Mouse (Mus musculus) MEL (cell line): ENCODE data around the gene Maml2. TPM values are rescaled to one million over a fixed set of nuclear protein-coding genes. Genes with fewer than 3 reads are reported as not detected.

Experiments used
- DNase-seq: peaks from one replicate; pipeline ENCODE4 v3.0.0; 2011; ENCODE audit warnings: low read depth, low spot score
- H3K27ac ChIP-seq: 2 replicates; pipeline ENCODE4 v1.5.1; 2012; ENCODE audit warnings: low read depth, mild to moderate bottlenecking, control low read depth, low read length, moderate library complexity; ENCODE audit not compliant: control insufficient read depth
- H3K27me3 ChIP-seq, 2 experiments: fragments of 150-350 bp in 1 of 2; sonication (generic) in 1 of 2; 2 replicates each; pipeline ENCODE4 v1.6.1; 2012; ENCODE audit warnings: low read length in 2 of 2, mild to moderate bottlenecking in 2 of 2, improper control_type of control experiment in 1 of 2, moderate library complexity in 1 of 2; ENCODE audit not compliant: insufficient read depth in 2 of 2, control insufficient read depth in 1 of 2
- H3K36me3 ChIP-seq, 2 experiments: 2 replicates each; pipeline ENCODE4 v1.6.1; 2012 to 2014; ENCODE audit warnings: low read length in 2 of 2, improper control_type of control experiment in 1 of 2, inconsistent platforms in 1 of 2, mild to moderate bottlenecking in 1 of 2; ENCODE audit not compliant: insufficient read depth in 2 of 2, control insufficient read depth in 1 of 2
- H3K4me1 ChIP-seq, 2 experiments: fragments of 150-350 bp in 1 of 2; sonication (generic) in 1 of 2; 2 replicates each; pipeline ENCODE4 v1.6.1; 2012; ENCODE audit warnings: low read length in 2 of 2, improper control_type of control experiment in 1 of 2, mild to moderate bottlenecking in 1 of 2; ENCODE audit not compliant: insufficient read depth in 2 of 2, control insufficient read depth in 1 of 2
- H3K4me3 ChIP-seq, 2 experiments: fragments of 150-350 bp in 1 of 2; sonication (generic) in 1 of 2; 2 replicates each; pipeline ENCODE4 v1.5.1; 2012; ENCODE audit warnings: low read depth in 2 of 2, low read length in 2 of 2, mild to moderate bottlenecking in 2 of 2, moderate library complexity in 2 of 2, control low read depth in 1 of 2, improper control_type of control experiment in 1 of 2; ENCODE audit not compliant: control insufficient read depth in 1 of 2, insufficient read depth in 1 of 2
- H3K79me2 ChIP-seq: 2 replicates; pipeline ENCODE4 v1.6.1; 2012; ENCODE audit warnings: mild to moderate bottlenecking, low read length, moderate library complexity; ENCODE audit not compliant: control insufficient read depth, poor library complexity, insufficient read depth
- H3K9ac ChIP-seq: 2 replicates; pipeline ENCODE4 v1.6.1; 2012; ENCODE audit warnings: low read depth, mild to moderate bottlenecking, control low read depth, low read length, moderate library complexity; ENCODE audit not compliant: control insufficient read depth, poor library complexity, severe bottlenecking
- H3K9me3 ChIP-seq: fragments of 150-350 bp; sonication (generic); replicated peaks from 2 replicates; pipeline ENCODE4 v1.6.1; 2012; ENCODE audit warnings: mild to moderate bottlenecking, low read length, improper control_type of control experiment, moderate library complexity; ENCODE audit not compliant: insufficient read depth
- E2F4 ChIP-seq: IDR thresholded peaks from 2 replicates; pipeline ENCODE4 v1.6.1; 2011; ENCODE audit warnings: low read depth, low read length, improper control_type of control experiment, borderline replicate concordance
- EP300 ChIP-seq, 2 experiments: IDR thresholded peaks; 2 replicates each; pipeline ENCODE4 v1.6.1; 2011; ENCODE audit warnings: improper control_type of control experiment in 2 of 2, low read length in 2 of 2, low read depth in 1 of 2, mild to moderate bottlenecking in 1 of 2
- GATA1 ChIP-seq: IDR thresholded peaks from 2 replicates; pipeline ENCODE4 v1.6.1; 2011; ENCODE audit warnings: low read depth, low read length, improper control_type of control experiment
- HCFC1 ChIP-seq: IDR thresholded peaks from 2 replicates; pipeline ENCODE4 v1.6.1; 2012; ENCODE audit warnings: low read depth, mild to moderate bottlenecking, inconsistent platforms, low read length, improper control_type of control experiment, moderate library complexity
- JUND ChIP-seq: IDR thresholded peaks from 2 replicates; pipeline ENCODE4 v1.6.1; 2011; ENCODE audit warnings: low read depth, mild to moderate bottlenecking, improper control_type of control experiment, low read length
- KAT2A ChIP-seq: conservative IDR thresholded peaks from 2 replicates; pipeline ENCODE4 v1.6.1; 2012; ENCODE audit warnings: low read depth, low read length, improper control_type of control experiment, inconsistent platforms
- MAX ChIP-seq: IDR thresholded peaks from 2 replicates; pipeline ENCODE4 v1.6.1; 2011; ENCODE audit warnings: low read length, improper control_type of control experiment
- MEF2A ChIP-seq: IDR thresholded peaks from 2 replicates; pipeline ENCODE4 v1.6.1; 2014; ENCODE audit warnings: low read depth, mild to moderate bottlenecking, inconsistent platforms, low read length, improper control_type of control experiment; ENCODE audit not compliant: poor library complexity, insufficient replicate concordance, severe bottlenecking; ENCODE audit errors: extremely low read depth
- MXI1 ChIP-seq: IDR thresholded peaks from 2 replicates; pipeline ENCODE4 v1.6.1; 2011; ENCODE audit warnings: mild to moderate bottlenecking, low read depth, low read length, improper control_type of control experiment
- MYB ChIP-seq: IDR thresholded peaks from 2 replicates; pipeline ENCODE4 v1.6.1; 2011; ENCODE audit warnings: mild to moderate bottlenecking, low read depth, low read length, improper control_type of control experiment
- MYC ChIP-seq: IDR thresholded peaks from 2 replicates; pipeline ENCODE4 v1.6.1; 2011; ENCODE audit warnings: low read depth, mild to moderate bottlenecking, low read length, improper control_type of control experiment, moderate library complexity
- NELFE ChIP-seq: IDR thresholded peaks from 2 replicates; pipeline ENCODE4 v1.6.1; 2011; ENCODE audit warnings: low read depth, low read length, improper control_type of control experiment
- NRF1 ChIP-seq: IDR thresholded peaks from 2 replicates; pipeline ENCODE4 v1.6.1; 2014; ENCODE audit warnings: low read depth, mild to moderate bottlenecking, inconsistent platforms, low read length, improper control_type of control experiment, moderate library complexity; ENCODE audit not compliant: poor library complexity, insufficient read depth, severe bottlenecking
- POLR2A ChIP-seq, 2 experiments: IDR thresholded peaks; 2 replicates each; pipeline ENCODE4 v1.6.1; 2011 to 2012; ENCODE audit warnings: low read length in 2 of 2, mild to moderate bottlenecking in 2 of 2, control low read depth in 1 of 2, improper control_type of control experiment in 1 of 2, low read depth in 1 of 2, moderate library complexity in 1 of 2; ENCODE audit not compliant: control insufficient read depth in 1 of 2, insufficient read depth in 1 of 2, poor library complexity in 1 of 2
- POLR2AphosphoS2 ChIP-seq: IDR thresholded peaks from 2 replicates; pipeline ENCODE4 v1.6.1; 2011; ENCODE audit warnings: low read length, improper control_type of control experiment
- TAL1 ChIP-seq: IDR thresholded peaks from 2 replicates; pipeline ENCODE4 v1.6.1; 2012; ENCODE audit warnings: mild to moderate bottlenecking, inconsistent platforms, low read length, moderate library complexity, mixed read lengths
- TBP ChIP-seq: IDR thresholded peaks from 2 replicates; pipeline ENCODE4 v1.8.0; 2011; ENCODE audit warnings: low read depth, low read length, improper control_type of control experiment
- TCF12 ChIP-seq: IDR thresholded peaks from 2 replicates; pipeline ENCODE4 v1.6.1; 2014; ENCODE audit warnings: low read depth, mild to moderate bottlenecking, inconsistent platforms, low read length, improper control_type of control experiment, moderate library complexity
- UBTF ChIP-seq: IDR thresholded peaks from 2 replicates; pipeline ENCODE4 v1.6.1; 2012; ENCODE audit warnings: low read depth, mild to moderate bottlenecking, inconsistent platforms, low read length, improper control_type of control experiment, moderate library complexity, borderline replicate concordance; ENCODE audit not compliant: insufficient read depth
- USF2 ChIP-seq, 2 experiments: IDR thresholded peaks; 2 replicates each; pipeline ENCODE4 v1.6.1; 2011 to 2012; ENCODE audit warnings: improper control_type of control experiment in 2 of 2, low read length in 2 of 2, borderline replicate concordance in 1 of 2, inconsistent platforms in 1 of 2, low read depth in 1 of 2, mild to moderate bottlenecking in 1 of 2; ENCODE audit not compliant: insufficient read depth in 1 of 2
- ZC3H11A ChIP-seq: IDR thresholded peaks from 2 replicates; pipeline ENCODE4 v1.6.1; 2012; ENCODE audit warnings: low read depth, mild to moderate bottlenecking, inconsistent platforms, low read length, improper control_type of control experiment
- ZNF384 ChIP-seq: IDR thresholded peaks from 2 replicates; pipeline ENCODE4 v1.6.1; 2012; ENCODE audit warnings: low read depth, mild to moderate bottlenecking, inconsistent platforms, low read length, improper control_type of control experiment
- polyA plus RNA-seq, 2 experiments: library from polyadenylated mRNA; stranded (reverse) in 1 of 2; unstranded in 1 of 2; fragments of >175 nt in 1 of 2; fragments of >200 nt in 1 of 2; gene quantifications; 2 replicates each; pipeline versions ENCODE4 v1.2.1 to v1.2.4; 2012; ENCODE audit warnings: low replicate concordance in 2 of 2, low read depth in 1 of 2; ENCODE audit not compliant: insufficient read length in 2 of 2, insufficient read depth in 1 of 2, missing spikeins in 1 of 2
- total RNA-seq: library from RNA; depleted of rRNA; stranded (reverse); fragments of 300-350 nt; gene quantifications from 2 replicates; pipeline ENCODE4 v1.2.3, GENCODE M21; 2012

The Maml2 gene
- total and polyA plus RNA-seq, 3 experiments: 0.08 to 0.47 TPM; not detected in 1

DNA sequence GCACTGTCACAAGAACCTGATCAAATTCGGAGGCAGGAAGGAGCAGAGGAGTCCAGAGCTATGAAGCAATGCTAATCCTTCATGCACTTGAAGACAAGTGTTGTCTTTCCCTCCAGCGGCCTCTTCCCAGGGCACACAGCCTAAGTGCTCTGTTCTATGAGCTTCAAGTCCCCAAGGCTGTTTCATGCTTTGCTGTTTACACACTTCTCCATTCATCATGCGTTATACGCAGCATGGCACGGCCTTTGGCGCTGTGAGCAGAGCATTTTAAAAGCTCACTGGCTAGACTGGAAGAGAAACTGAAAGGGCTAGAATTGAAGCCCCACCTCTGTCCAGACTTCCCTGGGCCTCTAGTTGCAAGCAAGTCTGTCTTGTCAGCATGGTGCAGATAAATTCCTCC, 6.2 kb downstream of the Maml2 start:
- DNase-seq: no peak
- peaks cover 3 to 4% of the 10 kb centered on the region in 2 experiments; a peak in 3 of 4 replicates for H3K27me3 ChIP-seq
- no peak overlapping the region for H3K9ac ChIP-seq
- H3K79me2 ChIP-seq: no peaks in the 10 kb centered on the region
- TF ChIP-seq TCF12 (no peak), KAT2A (no peak), JUND (no peak), MYB (no peak), TAL1 (no peak), E2F4 (no peak), POLR2AphosphoS2 (no peak), NRF1 (no peak)
- no peak overlapping the region for H3K4me3 ChIP-seq
- no peaks in the 10 kb centered on the region for H3K36me3 ChIP-seq
- no peak overlapping the region for H3K27ac ChIP-seq
- no peaks in the 10 kb centered on the region for H3K9me3 ChIP-seq
- H3K4me1 ChIP-seq: no peaks in the 10 kb centered on the region

DNA sequence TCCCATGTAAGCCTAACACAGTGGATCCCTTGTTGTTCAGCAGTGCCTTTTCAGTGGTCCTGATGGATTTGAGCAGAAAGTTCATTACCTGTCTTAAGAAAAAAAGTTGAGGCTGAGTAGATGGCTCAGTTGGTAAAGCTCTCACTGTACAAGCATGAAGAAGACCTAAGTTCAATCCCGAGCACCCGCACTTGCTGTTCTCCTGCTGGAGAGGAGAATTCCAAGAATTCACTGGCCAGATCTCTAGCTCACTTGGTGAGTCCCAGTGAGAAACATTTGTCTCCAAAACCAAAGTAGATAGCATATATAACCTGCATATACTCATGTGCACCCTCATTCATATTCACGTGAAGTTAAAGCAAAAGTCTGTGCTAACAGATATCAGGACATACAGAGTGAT, 8.7 kb downstream of the Maml2 start:
- TF ChIP-seq GATA1 (no peak), MYC (no peak), ZC3H11A (no peak), MYB (no peak), NRF1 (no peak), KAT2A (no peak), E2F4 (no peak), UBTF (no peak), TCF12 (no peak), JUND (no peak), NELFE (no peak), POLR2A (IDR thresholded peaks at IDR 0.05; ENCODE audit: control insufficient read depth in 1 of 2, insufficient read depth in 1 of 2, low read depth in 1 of 2, low read length in 2 of 2, poor library complexity in 1 of 2) (no peak)
- DNase-seq: no peak
- Histone ChIP-seq H3K9me3 (no peaks in the 10 kb centered on the region), H3K27ac (no peak overlapping the region), H3K4me1 (no peaks in the 10 kb centered on the region), H3K9ac (no peak overlapping the region), H3K79me2 (no peaks in the 10 kb centered on the region), H3K4me3 (no peak overlapping the region), H3K27me3 (peaks cover 3 to 4% of the 10 kb centered on the region in 2 experiments; a peak in 3 of 4 replicates), H3K36me3 (no peaks in the 10 kb centered on the region)

DNA sequence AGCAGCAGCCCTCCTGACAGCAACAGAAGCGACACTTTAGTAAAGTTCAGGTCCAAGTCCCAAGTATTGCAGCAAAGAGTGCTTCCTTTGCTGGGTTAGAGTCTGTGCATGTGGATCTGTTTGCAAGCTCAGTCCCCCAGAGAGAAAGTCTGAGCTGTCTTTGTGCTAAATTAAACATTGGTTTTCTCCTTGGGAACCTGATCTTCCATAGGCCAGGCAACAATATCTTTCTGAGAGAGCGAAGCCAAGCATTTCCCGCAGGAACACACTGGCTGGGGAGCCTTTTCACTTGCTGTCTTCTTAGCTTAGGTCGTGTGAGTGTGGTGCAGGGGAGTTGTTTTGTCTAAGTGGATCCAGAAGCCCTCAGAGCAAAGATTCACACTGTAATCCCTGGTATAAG, 9.5 kb downstream of the Maml2 start:
- Histone ChIP-seq H3K79me2 (no peaks in the 10 kb centered on the region), H3K27me3 (peaks cover 3 to 4% of the 10 kb centered on the region in 2 experiments; a peak in 3 of 4 replicates), H3K9ac (no peak overlapping the region), H3K4me1 (no peaks in the 10 kb centered on the region), H3K4me3 (no peak overlapping the region), H3K36me3 (no peaks in the 10 kb centered on the region), H3K27ac (no peak overlapping the region), H3K9me3 (no peaks in the 10 kb centered on the region)
- DNase-seq: no peak
- TF ChIP-seq MXI1 (no peak), HCFC1 (no peak), E2F4 (no peak), ZNF384 (no peak), TBP (no peak), ZC3H11A (no peak), MEF2A (no peak), USF2 (IDR thresholded peaks at IDR 0.05; ENCODE audit: borderline replicate concordance in 1 of 2, insufficient read depth in 1 of 2, low read depth in 1 of 2, low read length in 2 of 2) (no peak), EP300 (IDR thresholded peaks at IDR 0.05; ENCODE audit: low read depth in 1 of 2, low read length in 2 of 2) (no peak), KAT2A (no peak), MAX (no peak), MYC (no peak), POLR2A (IDR thresholded peaks at IDR 0.05; ENCODE audit: control insufficient read depth in 1 of 2, insufficient read depth in 1 of 2, low read depth in 1 of 2, low read length in 2 of 2, poor library complexity in 1 of 2) (no peak)
